Mouse (Mus musculus) liver, adult 2 months (tissue): ENCODE measurements at regions not wholly inside any gene's neighbourhood (a gene's known extent, or its start where the extent isn't known, plus 50 kb on each side); places are given as distances from the start of the nearest gene placed in this dataset.

Experiments
- CTCF ChIP-seq: fragments of 200-500 bp; IDR thresholded peaks from 2 replicates; pipeline ENCODE4 v1.5.1; 2011; ENCODE audit warnings: low read depth, low read length, control low read depth
- POLR2A ChIP-seq: fragments of 200-500 bp; IDR thresholded peaks from 2 replicates; pipeline ENCODE4 v1.6.1; 2011; ENCODE audit warnings: low read length, control low read depth; ENCODE audit not compliant: insufficient read depth; ENCODE audit errors: extremely low read depth

DNA sequence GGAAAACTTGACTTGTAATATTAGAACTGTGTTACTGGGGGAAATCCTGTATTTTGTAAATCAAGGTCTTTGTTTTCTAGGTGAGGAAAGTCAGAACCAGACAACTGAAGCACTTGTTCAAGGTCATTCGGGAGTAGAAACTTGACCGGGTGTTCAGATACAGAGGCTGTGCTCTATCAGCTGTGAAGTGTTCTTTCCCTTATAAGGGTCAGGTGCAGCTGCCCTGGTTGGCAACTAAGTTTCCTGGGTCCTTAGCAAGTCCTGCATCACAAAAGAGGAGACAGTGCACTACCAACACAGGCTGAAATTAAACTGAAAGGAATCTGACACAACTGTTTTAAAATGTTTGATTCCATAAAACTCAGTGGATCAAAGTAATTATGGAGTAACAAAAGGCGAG is 406.6 kb downstream of the Nup35 start:
- TF ChIP-seq CTCF: no peak
- no peak for TF ChIP-seq POLR2A
